Mouse (Mus musculus): ENCODE measurements around the gene Mical3.

The Mical3 gene

DNA sequence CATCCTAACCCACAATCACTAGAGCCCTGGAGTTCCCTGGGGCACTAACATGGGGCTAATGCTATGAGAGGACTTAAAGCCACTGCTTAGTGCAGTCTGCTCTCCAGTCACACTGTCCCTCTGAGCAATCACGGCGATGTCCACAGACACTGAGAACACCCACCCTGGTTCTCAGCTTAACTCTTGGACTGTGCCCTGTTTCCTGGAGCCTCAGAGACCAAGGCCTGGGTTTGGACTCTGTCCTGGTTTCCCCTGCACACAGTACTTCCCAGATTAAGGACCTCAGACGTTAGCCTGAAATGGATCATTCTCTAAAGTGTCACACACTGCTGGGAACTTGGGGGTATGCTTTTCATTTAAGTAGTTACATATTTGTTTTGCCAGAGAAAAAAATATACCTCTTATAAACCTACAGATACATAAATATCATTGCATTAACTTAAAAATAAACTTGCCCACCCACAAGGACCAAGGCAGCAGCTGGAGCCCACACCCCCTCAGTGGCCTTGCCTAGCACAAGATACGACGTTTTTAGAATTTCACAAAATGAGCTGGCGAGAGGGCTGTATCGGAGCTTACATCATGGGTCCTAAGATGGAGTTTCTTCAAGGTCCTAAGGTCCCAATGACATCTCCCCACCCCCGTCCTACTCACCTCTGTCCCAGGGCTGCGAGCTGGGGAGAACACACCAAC is 170.3 kb downstream of the Mical3 start:
- no peak for DNase-seq (ENCODE audit: low spot score)

DNA sequence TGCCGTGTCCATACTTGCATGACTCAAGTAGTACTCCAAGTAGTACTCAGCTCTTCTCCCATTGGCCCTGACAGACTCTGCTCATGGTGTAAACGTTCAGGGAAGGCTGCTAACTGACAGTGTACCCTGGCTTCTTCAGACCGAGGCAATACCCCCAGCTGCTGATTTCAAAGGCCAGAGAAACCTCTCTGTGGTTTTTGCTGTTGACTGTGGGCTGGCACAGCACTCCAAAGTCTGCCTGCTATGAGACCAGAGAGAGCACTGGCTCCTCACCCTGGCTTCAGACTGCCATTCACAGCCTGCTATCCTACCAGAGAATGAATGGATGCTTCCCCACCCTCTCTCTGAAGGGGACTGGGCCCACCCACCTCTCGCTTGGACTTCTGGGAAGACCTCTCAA is 173.5 kb downstream of the Mical3 start:
- DNase-seq (ENCODE audit: low spot score) = no peak

DNA sequence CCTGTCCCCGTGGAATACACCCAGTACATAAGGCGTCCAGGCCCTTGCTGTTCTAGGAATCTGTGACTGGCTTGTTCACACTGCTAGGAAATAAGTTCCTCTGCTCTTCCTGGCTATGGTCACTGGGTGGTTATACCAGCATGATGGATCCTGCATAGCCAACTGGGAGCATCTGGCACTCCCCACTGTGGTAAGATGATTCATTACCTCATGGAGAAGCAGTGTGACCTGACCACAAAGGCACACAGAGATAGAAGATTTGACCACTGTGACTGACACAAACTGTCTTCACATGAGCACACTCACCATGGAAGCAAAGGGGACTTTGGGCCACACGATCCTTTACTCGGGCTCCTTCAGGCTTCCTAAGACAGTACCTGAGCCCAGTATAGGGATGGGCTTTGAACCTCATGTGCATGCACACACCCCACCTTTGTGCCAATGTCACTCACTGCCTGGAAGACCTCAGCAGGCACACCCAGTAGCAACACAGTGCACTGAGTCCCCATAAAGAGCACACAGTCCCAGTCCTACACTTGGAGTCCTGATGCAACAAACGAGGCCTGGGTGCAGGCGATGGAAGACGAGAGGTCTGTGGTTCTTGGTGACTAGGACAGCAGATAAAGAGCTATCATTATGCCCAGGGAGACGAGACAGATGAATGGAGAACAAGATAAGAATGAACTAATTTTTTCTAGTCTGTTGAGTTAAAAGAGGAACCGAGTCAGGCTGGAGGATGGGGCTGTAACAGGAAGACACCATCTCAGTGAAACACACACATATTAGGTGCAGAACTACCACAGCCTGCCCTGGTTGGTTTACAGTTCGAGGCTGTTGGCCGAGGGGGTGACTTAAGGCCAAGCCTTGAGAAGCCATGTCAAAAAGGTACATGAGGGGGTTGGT is 174.3 kb downstream of the Mical3 start:
- no peak for DNase-seq (ENCODE audit: low spot score)

DNA sequence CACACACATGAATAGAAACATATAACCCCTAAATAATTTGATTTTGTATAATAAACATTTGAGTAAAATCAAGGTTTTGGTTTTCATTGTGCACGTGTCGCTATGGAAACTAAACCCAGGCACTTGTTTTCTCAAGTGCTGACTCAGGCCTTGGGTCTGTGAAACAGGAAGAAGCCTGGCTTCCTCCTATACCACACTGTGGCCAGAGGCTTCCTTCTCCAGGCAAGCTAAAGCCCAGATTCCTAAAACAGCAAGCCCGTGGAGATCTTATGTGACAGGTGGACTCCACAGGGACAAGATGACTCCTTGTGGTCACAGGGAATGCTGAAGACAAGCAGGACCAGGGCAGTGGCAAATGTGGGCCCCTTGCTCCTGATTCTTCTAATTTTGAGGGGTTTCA is 175.6 kb downstream of the Mical3 start:
- no peak for DNase-seq (ENCODE audit: low spot score)

DNA sequence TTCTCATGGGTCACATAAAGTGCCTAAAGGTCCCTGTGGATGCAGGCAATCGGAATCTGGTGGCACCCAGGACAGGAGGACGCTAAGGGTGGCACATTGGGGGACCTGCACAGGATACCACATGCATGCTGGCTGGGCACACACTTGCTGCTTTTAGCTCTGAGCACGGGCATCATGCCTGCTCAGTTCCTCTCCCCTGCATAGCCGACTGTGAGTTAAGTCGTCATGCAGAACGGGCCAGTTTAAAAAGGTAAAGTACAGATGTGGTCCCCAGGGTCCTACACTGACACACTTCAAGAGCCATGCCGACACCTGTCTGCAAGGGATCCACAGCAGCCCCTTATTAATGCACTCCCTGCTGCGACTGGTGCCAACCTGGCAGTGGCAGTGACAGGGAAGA is 176.6 kb downstream of the Mical3 start:
- DNase-seq (ENCODE audit: low spot score) = no peak

DNA sequence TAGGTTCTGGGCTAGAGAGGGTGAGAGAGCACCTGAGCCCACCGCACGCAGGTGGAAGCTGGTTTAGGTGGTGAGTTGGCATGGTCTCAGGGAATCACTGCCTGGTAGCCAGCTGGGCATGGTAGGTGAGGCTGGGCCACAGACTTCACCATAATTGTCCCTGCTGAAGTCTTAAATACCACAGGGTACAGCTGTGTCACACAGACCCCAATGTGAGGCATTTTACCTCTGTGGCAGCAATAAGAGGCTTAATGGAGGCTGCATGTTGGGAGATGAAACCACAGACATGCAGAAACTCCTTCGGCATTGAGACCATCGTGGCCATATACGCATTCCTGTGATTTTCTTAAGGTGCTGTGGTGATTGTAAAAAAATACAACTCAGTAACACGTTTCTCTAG is 178.3 kb downstream of the Mical3 start:
- DNase-seq (ENCODE audit: low spot score) = no peak

DNA sequence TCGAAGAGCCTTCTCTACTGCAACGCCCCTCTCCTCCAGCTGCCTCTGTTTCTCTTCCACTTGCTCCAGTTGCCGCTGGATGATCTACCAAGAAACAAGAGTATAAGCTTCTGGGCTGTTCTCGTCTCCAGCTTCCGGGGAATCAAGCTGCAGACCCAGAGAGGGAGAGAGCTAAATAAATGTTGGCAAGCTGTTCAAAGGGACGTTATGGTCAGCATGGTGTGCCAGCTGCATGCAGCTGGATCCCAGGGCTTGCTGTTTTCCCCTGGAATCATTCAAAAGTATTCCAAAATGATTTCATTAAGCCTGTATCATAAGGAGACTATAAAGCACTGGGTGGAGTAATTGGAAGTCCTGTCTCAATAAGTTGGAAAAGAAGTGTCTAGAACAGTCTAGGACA is 179.5 kb downstream of the Mical3 start:
- DNase-seq (ENCODE audit: low spot score) = no peak

DNA sequence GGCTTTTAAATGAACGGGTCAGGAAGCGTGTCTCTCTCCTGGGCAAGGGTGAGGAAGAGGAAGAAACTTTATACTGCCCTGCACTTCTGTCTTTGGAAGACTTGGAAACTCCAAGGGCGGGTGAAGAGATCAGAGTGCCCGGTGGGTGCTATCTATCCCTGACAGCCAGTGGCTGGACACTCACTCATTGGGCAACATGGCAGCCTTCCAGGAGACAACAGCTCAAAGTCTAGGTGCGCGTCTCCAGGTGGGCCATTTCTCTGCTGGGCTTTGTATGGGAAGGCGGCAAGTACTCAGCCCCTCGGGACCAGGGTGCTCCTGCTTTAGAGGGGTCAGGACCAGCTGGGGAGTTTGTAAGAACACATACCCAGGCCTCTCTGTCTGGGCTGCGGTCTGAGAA is 185.3 kb downstream of the Mical3 start:
- DNase-seq (ENCODE audit: low spot score) = no peak

DNA sequence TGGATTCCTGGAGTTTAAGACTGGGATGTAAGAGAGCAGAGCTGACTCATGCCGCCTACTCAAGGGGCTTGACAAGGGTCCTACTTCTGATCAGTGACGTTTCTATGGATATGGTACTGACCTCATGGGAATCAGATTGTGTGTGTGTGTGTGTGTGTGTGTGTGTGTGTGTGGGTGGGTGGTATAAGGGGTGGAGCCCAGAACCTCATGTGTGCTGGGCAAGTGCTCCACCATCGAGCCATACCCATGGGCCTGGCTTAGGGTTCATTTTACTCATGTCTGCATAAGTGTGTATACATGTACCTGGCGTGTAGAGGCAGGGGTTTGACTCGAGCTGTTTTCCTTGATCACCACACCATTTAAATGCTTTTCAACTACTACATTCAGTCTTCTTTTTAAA is 186.8 kb downstream of the Mical3 start:
- no peak for DNase-seq (ENCODE audit: low spot score)

DNA sequence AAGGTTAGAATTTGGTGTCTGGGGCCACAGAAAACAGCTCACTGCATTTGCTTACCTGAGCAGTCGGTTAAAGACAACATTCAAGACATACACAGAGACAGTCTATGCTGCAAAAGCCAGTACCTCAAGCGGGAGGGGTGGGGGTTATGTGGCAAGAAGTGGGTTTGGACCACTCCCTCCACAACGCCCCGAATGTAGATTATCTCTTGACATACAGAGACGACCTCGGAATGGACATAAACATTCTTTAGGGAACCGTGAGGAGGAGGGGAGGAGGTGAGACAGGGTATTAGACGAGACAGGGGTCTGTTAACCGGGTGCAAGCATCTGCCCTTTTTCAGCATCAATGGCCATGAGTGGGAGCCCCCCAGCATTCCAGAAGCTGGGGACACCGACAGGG is 187.2 kb downstream of the Mical3 start:
- DNase-seq (ENCODE audit: low spot score) = no peak

DNA sequence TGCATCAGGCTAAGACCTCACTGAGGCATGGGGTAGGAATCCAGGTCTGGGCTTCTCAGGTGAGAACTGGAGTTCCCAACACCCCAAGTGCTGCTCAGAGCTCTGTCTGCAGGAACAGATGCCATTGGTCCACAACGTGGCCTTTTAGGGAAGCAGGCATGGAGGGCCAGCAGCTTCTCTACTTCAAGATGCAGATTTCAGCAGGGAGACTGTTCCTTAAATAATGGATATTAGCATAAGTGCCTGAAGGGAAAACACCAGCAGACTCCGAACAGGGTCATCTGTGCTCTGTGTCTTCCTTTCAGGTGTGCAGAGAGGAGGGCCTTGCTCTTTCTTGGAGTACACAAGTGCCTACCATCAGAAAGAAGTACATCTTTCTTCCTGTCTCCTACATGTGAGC is 187.7 kb downstream of the Mical3 start:
- no peak for DNase-seq (ENCODE audit: low spot score)

DNA sequence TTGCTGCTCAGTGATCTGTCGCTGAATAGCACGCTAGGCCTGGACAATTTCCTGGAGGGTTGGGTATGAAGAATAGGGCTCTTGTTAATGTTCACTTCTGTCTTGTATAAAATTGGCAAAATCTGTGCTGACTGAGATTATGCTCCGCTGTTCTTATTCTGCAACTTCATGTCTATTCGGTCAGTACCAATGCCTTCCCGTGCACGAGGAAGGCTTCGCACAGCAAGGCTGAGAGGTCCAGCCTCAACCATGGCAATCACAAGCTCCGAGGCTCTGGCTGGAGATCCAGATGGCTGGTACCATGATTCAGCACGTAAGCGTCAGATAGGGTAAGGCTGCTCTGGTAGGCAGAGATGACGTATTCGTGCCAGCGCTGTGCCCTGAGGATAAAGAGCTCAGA is 189.2 kb downstream of the Mical3 start:
- DNase-seq (ENCODE audit: low spot score) = no peak

DNA sequence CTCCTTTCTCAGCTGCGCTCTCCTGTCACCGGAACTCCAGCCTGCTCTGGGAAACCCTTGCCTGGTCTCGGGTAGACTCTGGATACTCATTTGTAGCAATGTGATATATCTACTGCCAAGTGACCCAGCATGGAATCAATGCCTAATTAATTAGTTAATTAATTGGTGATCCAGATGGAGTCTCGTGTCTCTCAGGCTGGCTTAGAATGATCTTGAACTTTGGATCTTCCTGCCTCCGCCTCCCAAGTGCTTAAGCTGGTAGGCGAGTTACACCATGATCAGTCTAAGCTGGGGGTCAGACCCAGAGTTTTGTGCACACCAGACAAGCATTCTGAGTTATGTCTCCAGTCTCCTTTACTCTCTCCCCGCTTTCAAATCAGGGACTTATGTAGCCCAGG is 189.7 kb downstream of the Mical3 start:
- no peak for DNase-seq (ENCODE audit: low spot score)

DNA sequence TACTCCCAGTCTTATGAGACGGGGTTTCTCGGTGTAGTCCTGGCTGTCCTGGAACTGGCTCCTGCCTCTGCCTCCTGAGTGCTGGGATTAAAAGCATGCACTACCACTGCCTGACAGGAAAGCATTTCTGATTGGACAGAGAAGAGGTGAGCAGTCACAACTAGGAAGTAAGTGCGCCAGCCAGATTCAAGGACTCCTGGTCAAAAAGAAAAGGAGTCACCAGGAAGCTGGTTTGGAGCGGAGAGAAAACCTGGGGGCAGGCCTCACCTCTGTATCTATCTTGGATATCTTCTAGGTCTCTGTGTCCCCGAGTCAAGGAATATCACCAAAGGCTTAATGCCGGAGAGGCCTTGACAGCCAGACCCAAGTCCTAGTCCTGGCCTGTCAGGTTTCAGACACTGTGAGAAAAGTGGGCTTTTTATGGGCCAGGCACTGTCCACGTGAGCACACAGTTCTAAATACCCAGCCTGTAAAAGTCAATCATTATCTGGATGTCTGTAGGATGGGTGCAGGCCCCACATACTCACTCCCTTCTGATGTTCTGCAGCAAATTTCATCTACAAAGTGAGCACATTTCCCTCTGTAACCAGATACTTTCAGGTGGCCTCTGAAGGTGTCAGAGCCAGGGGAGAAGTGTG is 190.2 kb downstream of the Mical3 start:
- no peak for DNase-seq (ENCODE audit: low spot score)

DNA sequence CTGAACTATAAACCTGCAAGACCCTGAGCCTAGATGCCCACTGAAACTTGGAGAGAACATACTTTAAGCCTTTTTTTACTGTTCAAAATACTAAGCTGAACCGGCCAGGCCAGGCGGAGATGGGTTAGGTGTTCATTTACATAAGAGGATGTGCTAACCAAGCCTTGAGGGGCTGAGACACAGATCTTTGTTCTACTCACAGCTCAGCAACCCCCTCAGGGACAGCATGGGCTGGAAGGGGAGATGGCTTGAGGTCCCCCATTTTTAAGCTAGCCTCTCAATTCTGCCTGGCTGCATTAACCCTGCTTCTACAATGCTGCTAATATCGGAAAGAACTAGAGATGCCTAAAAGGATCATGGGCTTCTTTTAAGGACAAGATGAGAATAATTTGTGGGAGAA is 191.0 kb downstream of the Mical3 start:
- DNase-seq (ENCODE audit: low spot score) = no peak

DNA sequence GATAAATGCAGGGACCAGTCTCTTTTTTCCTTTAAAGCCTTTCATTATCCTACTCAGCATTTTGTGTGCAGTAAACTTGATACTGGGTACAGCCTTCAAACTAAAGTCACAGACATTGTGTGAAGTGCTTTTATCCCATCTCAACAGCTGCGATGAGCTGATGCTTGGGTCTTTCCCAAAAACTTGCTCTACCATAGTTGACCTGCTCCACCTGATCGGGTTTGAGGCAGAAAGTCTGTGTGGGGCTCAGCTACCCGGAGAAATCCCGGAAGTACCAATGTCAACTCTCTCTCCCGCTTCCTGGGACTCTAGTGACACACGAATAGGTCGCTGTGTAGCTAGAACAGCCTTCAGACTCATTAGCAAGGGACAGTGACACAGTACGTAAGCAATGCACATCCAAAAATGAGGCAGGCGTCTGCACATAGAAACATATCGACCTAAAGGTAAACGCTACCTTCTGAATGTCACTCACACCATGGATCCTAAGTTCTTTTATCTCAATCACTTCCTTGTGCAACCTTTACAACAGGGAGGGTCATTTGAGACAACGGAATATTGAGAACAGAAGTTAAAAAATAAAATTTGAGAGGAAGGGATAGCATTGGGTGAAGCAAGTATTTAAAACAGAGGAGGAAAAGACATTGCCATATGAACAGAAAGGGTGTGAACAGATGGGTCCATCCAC is 191.9 kb downstream of the Mical3 start:
- no peak for DNase-seq (ENCODE audit: low spot score)

DNA sequence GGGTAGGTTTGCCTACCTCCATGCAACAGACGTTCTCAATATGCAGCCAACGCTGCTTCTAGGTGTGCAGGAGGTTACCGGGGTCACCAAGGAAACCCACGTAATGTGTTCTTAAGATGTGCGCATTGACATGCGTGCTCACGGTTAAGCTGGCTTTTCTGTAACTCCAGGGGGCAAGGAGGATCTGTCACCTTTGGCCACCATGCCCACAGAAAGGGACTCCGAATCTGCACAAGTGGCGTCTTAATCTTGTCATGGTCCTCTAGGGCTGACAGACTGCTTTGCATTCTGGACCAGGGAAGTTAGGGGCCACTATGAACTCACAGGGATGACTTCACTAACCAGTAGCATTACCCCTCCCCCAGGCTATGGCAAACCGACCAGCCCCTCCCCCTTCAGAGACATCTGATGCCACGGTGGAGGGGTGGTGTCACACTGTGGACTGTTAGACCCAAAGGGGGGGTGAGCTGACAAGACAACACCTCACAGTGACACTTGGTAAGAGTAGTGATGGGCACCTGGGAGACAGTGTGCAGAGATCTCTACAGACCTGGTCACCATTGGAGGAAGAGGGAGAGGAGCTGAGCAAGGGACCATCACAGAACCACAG is 192.7 kb downstream of the Mical3 start:
- no peak for DNase-seq (ENCODE audit: low spot score)

DNA sequence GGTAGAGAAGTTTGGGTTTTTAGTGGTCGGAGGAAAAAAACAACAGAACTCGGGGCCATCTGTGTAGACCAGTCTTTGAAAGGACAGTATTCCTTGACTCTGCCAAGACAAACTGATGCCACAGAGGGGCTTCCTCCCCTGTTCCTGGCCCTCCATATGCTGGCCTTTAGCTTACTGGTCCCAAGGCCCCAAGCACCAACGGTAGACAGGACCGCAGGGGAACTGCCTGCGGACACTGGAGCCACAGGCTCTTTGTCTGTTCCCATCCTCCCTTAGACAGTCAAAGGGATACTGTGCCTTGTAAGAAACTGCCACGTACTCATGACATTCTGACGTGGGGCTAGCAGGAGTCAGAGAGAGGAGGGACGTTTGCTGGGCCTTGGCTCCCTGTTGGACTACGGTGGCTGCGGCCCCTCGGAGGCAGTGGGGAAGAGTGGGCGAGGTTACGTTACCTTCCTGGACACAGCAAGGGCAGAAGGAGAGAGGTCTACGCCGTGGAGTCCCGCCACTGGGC is 193.6 kb downstream of the Mical3 start:
- DNase-seq (ENCODE audit: low spot score) = no peak

DNA sequence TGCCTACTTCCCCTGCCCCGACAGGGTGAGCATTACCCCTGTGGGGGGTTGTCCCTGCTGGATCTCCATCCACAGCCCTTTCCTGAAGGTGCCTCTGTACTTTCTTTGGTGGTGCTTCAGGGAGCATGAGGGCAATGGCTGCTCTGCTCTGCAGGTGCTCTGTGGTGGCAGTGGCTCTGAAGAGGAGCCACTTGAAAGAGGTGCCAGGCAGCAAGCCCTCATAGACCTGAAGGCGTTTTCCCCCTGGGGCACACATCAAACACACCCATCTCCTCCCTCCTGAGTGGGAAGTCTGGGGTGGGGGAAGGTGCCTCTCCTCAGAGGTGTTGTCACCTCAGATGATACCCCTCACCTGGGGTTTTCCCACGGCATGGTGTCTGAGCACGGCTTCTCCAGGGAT is 196.6 kb downstream of the Mical3 start:
- DNase-seq (ENCODE audit: low spot score) = no peak

DNA sequence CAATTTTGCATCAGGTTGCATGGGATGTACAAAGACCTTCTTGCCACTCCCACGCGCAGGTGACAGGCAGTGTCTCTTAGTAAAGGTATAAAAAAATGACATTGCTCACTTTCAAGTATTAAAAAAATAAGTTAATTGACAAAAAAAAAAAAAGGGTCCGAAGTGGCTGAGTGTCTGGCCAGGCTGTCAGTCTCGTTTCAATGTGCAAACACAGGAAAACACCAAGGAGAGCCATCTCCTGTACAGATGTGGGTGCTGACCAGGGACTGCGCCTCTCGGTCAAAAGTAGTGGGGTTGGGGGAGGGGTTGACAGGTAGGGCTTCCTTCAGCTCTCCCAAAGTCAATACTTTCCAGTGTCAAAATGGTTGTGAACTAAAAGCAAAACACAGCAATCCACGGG is 197.1 kb downstream of the Mical3 start:
- DNase-seq (ENCODE audit: low spot score) = no peak

DNA sequence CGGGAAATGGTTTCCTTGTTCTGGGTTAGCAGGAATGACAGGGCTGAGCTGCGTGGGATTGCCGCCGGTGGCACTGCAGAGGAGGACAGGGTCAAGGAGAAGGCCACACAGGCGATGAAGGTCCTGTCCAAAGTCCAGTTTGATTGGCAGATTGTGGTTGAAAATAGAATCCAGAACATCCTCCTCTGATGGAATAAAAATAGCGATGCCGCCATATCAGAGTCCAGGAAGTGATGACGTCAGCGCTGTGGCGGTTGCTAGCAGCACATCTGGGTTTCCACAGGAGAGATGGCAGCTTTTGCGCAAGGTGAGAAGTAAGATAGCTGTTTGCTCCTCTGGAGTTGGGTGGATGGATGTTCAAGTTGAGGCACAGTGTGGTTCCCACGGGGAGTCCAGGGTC is 198.2 kb downstream of the Mical3 start:
- DNase-seq (ENCODE audit: low spot score) = no peak
